8 mouse cellular contexts compared by ENCODE assay signal in genomic region chr2:92430723-92431541, GRCm38 (mm10). TPM values are rescaled to one million over a fixed set of nuclear protein-coding genes. Genes with fewer than 3 reads are reported as not detected.
DNase-seq lines count a peak whose midpoint lies in the region; ATAC-seq and TF ChIP-seq lines count a peak whose summit lies in the region.

No protein-coding gene starts in this region.

- TF ChIP-seq POLR2A in liver, adult 2 months (IDR thresholded peaks at IDR 0.05; ENCODE audit: extremely low read depth, insufficient read depth, low read length): no peak
- no peak for TF ChIP-seq POLR2A in myocyte (IDR thresholded peaks at IDR 0.05; ENCODE audit: insufficient read length, low read depth)

- no peak for ATAC-seq in neural tube, embryonic 11.5 days (ENCODE audit: insufficient read depth, low FRiP score, low TSS enrichment)
- ATAC-seq in intestine, postnatal 0 days: no peak
- ATAC-seq in CD4-positive, CD25-positive, alpha-beta regulatory T cell, adult 4 months: no peak

- TF ChIP-seq CTCF in intestine, postnatal 0 days (IDR thresholded peaks at IDR 0.05; ENCODE audit: low read depth): peak; percentile 48
- TF ChIP-seq CTCF in liver, adult 2 months (IDR thresholded peaks at IDR 0.05; ENCODE audit: low read depth, low read length): no peak

- H3K9ac ChIP-seq in neural tube, embryonic 11.5 days (ENCODE audit: low read length): no peak overlapping the region
- H3K9ac ChIP-seq in intestine, postnatal 0 days (ENCODE audit: low read depth, low read length): no peak overlapping the region
- peak overlapping the region; percentile 84 for H3K9ac ChIP-seq in liver, adult 2 months (ENCODE audit: low read depth, low read length)

- peak; percentile 44 for DNase-seq in neural tube, embryonic 11.5 days (ENCODE audit: low spot score)
- no peak for DNase-seq in neural tube, embryonic 10.5 days (ENCODE audit: extremely low spot score, low spot score)
- peak; percentile 65 to 66 for DNase-seq in cerebellum, postnatal 36 days
- peak; percentile 49 to 59 for DNase-seq in gastrocnemius, postnatal 36 days
- DNase-seq in liver, adult 2 months (ENCODE audit: extremely low read depth, low read depth, low spot score): peak; percentile 72

- peaks cover 24% of the 10 kb centered on the region for H3K4me1 ChIP-seq in neural tube, embryonic 11.5 days (ENCODE audit: control insufficient read depth, insufficient read depth, low read length)
- peaks cover 8% of the 10 kb centered on the region for H3K4me1 ChIP-seq in intestine, postnatal 0 days (replicated peaks; ENCODE audit: control insufficient read depth, insufficient read depth, low read length)
- H3K4me1 ChIP-seq in liver, adult 2 months (ENCODE audit: control insufficient read depth, insufficient read depth, low read length): peaks cover 19% of the 10 kb centered on the region

- H3K27me3 ChIP-seq in neural tube, embryonic 11.5 days (ENCODE audit: control insufficient read depth, insufficient read depth, low read length): no peaks in the 10 kb centered on the region
- H3K27me3 ChIP-seq in intestine, postnatal 0 days (replicated peaks; ENCODE audit: control insufficient read depth, insufficient read depth, low read length): no peaks in the 10 kb centered on the region
- H3K27me3 ChIP-seq in liver, adult 2 months (ENCODE audit: control insufficient read depth, insufficient read depth, low read length): no peaks in the 10 kb centered on the region
- no peaks in the 10 kb centered on the region for H3K27me3 ChIP-seq in myocyte (ENCODE audit: control insufficient read depth, insufficient read depth, insufficient read length)

- H3K9me3 ChIP-seq in neural tube, embryonic 11.5 days (ENCODE audit: control insufficient read depth, low read length): no peaks in the 10 kb centered on the region
- no peaks in the 10 kb centered on the region for H3K9me3 ChIP-seq in intestine, postnatal 0 days (ENCODE audit: control insufficient read depth)

- 0 out of 2 replicates have a peak overlapping the region, but pooled peaks have one; percentile 10 for H3K27ac ChIP-seq in neural tube, embryonic 11.5 days (ENCODE audit: low read depth, low read length)
- no peak overlapping the region for H3K27ac ChIP-seq in intestine, postnatal 0 days (ENCODE audit: low read depth, low read length)
- H3K27ac ChIP-seq in liver, adult 2 months (replicated peaks; ENCODE audit: insufficient read depth, low read depth, low read length): peak overlapping the region; percentile 96

- intact Hi-C loops in gastrocnemius, postnatal 36 days (cut with DNase I): loop anchor here (10.0 kb wide), 1 partner anchor 376 kb away; no protein-coding TSS in a partner anchor

- H3K4me3 ChIP-seq in neural tube, embryonic 11.5 days (ENCODE audit: low read depth, low read length): peak overlapping the region; percentile 82
- peak overlapping the region; percentile 88 for H3K4me3 ChIP-seq in intestine, postnatal 0 days (ENCODE audit: low read depth, low read length)
- H3K4me3 ChIP-seq in liver, adult 2 months (ENCODE audit: insufficient read depth, low read depth, low read length): peak overlapping the region; percentile 76
- H3K4me3 ChIP-seq in myocyte: peak overlapping the region; percentile 41

- WGBS in neural tube, embryonic 11.5 days: 68% methylated on average over 21 of the region's 21 CpGs
- 63% methylated on average over 21 of the region's 21 CpGs for WGBS in intestine, postnatal 0 days
- WGBS in liver, adult 2 months: 39% methylated on average over 21 of the region's 21 CpGs

- H3K4me2 ChIP-seq in neural tube, embryonic 11.5 days (ENCODE audit: low read depth): peak overlapping the region; percentile 88
- peak overlapping the region; percentile 90 for H3K4me2 ChIP-seq in intestine, postnatal 0 days (replicated peaks; ENCODE audit: low read depth)
- peak overlapping the region; percentile 82 for H3K4me2 ChIP-seq in myocyte (ENCODE audit: low read depth)

- H3ac ChIP-seq in myocyte (ENCODE audit: control insufficient read depth, insufficient read length): no peak overlapping the region

- H3K36me3 ChIP-seq in neural tube, embryonic 11.5 days (ENCODE audit: control insufficient read depth, insufficient read depth, low read length): no peaks in the 10 kb centered on the region
- peaks cover under 1% of the 10 kb centered on the region; the same call in 1 of the 2 replicates for H3K36me3 ChIP-seq in intestine, postnatal 0 days (ENCODE audit: control insufficient read depth, insufficient read depth)
- peaks cover 3% of the 10 kb centered on the region; the same call in 1 of the 2 replicates for H3K36me3 ChIP-seq in liver, adult 2 months (ENCODE audit: control insufficient read depth, insufficient read depth, low read length)
- no peaks in the 10 kb centered on the region for H3K36me3 ChIP-seq in myocyte (ENCODE audit: control insufficient read depth, insufficient read depth)

- H3K79me2 ChIP-seq in liver, adult 2 months (ENCODE audit: control insufficient read depth, insufficient read depth, low read length): peaks cover 20% of the 10 kb centered on the region
- peaks cover 11% of the 10 kb centered on the region for H3K79me2 ChIP-seq in myocyte (ENCODE audit: control insufficient read depth, insufficient read depth)

TF ChIP-seq in myocyte, 11 proteins besides CTCF, POLR2A, EP300 and RAD21:
- TF ChIP-seq MYOD1 (IDR thresholded peaks at IDR 0.05; ENCODE audit: control insufficient read depth in 1 of 3, insufficient read length in 2 of 3, low read depth in 2 of 3) (no peak), REST (IDR thresholded peaks at IDR 0.05; ENCODE audit: insufficient read depth, insufficient read length) (no peak), E2F4 (IDR thresholded peaks at IDR 0.05; ENCODE audit: insufficient read depth) (no peak), POLR2AphosphoS2 (IDR thresholded peaks at IDR 0.05; ENCODE audit: insufficient read length, low read depth) (no peak), SRF (IDR thresholded peaks at IDR 0.05; ENCODE audit: control insufficient read depth, insufficient read length, low read depth) (no peak), TCF12 (IDR thresholded peaks at IDR 0.05; ENCODE audit: insufficient read depth, poor library complexity, severe bottlenecking) (no peak), USF1 (IDR thresholded peaks at IDR 0.05; ENCODE audit: low read depth) (no peak), MAX (IDR thresholded peaks at IDR 0.05; ENCODE audit: low read depth) (no peak), CEBPB (IDR thresholded peaks at IDR 0.05; ENCODE audit: insufficient read depth, poor library complexity, severe bottlenecking) (no peak), TCF3 (IDR thresholded peaks at IDR 0.05; ENCODE audit: insufficient read length, low read depth) (no peak), MYOG (IDR thresholded peaks at IDR 0.05; ENCODE audit: control insufficient read depth in 1 of 3, insufficient read depth in 1 of 3, insufficient read length in 2 of 3, low read depth in 2 of 3) (no peak)

RNA-seq across cellular contexts. Expression of gene Cry2, which starts 2.9 kb away (rescaled TPM):
- 21.4 and 22.3 TPM in 2 replicates for polyA plus RNA-seq in neural tube, embryonic 11.5 days (2014; fragmentation: Nextera tagmentation; extraction: Ambion mirVana)
- 10 to 100 TPM; 16.9 to 21.9 TPM for total RNA-seq in gastrocnemius, postnatal 36 days (2021)
- 10.0 and 11.7 TPM in 2 replicates for polyA plus RNA-seq in intestine, postnatal 0 days (2015; fragmentation: Nextera tagmentation; extraction: Ambion mirVana)
- 20.5 and 22.4 TPM in 2 replicates for total RNA-seq in liver, adult 2 months (2014; rRNA removed)
- 17.1 and 21.9 TPM in 2 replicates for polyA plus RNA-seq in liver, adult 2 months (2012; rRNA removed)
- polyA plus RNA-seq in myocyte (2012; fragmentation: generic; extraction: Trizol): 9.3 TPM
- 10 to 100 TPM; 10.6 to 13.4 TPM for polyA plus RNA-seq in CD4-positive, CD25-positive, alpha-beta regulatory T cell, adult 4 months (2017; shearing (Covaris generic))

RNA-seq across cellular contexts. Expression of gene Slc35c1, which starts 29.4 kb away (rescaled TPM):
- 12.7 TPM in 2 replicates for polyA plus RNA-seq in neural tube, embryonic 11.5 days (2014; fragmentation: Nextera tagmentation; extraction: Ambion mirVana)
- 1 to 10 TPM; 5.0 to 6.3 TPM for total RNA-seq in gastrocnemius, postnatal 36 days (2021)
- 51.9 and 59.2 TPM in 2 replicates for polyA plus RNA-seq in intestine, postnatal 0 days (2015; fragmentation: Nextera tagmentation; extraction: Ambion mirVana)
- total RNA-seq in liver, adult 2 months (2014; rRNA removed): 3.0 and 3.9 TPM in 2 replicates
- polyA plus RNA-seq in liver, adult 2 months (2012; rRNA removed): 26.0 and 30.7 TPM in 2 replicates
- 13.8 TPM for polyA plus RNA-seq in myocyte (2012; fragmentation: generic; extraction: Trizol)
- polyA plus RNA-seq in CD4-positive, CD25-positive, alpha-beta regulatory T cell, adult 4 months (2017; shearing (Covaris generic)): 10 to 100 TPM; 50.3 to 73.8 TPM

RNA-seq across cellular contexts. Expression of gene Mapk8ip1, which starts 29.9 kb away (rescaled TPM):
- polyA plus RNA-seq in neural tube, embryonic 11.5 days (2014; fragmentation: Nextera tagmentation; extraction: Ambion mirVana): 39.1 and 44.2 TPM in 2 replicates
- 1 to 10 TPM; 6.9 to 7.2 TPM for total RNA-seq in gastrocnemius, postnatal 36 days (2021)
- 7.2 and 7.4 TPM in 2 replicates for polyA plus RNA-seq in intestine, postnatal 0 days (2015; fragmentation: Nextera tagmentation; extraction: Ambion mirVana)
- 0.65 and 1.0 TPM in 2 replicates for total RNA-seq in liver, adult 2 months (2014; rRNA removed)
- polyA plus RNA-seq in liver, adult 2 months (2012; rRNA removed): 1.3 and 1.6 TPM in 2 replicates
- polyA plus RNA-seq in myocyte (2012; fragmentation: generic; extraction: Trizol): 34.7 TPM
- polyA plus RNA-seq in CD4-positive, CD25-positive, alpha-beta regulatory T cell, adult 4 months (2017; shearing (Covaris generic)): under 1 TPM; 0.35 to 0.68 TPM

RNA-seq across cellular contexts. Expression of gene 1700029I15Rik, which starts 48.6 kb away (rescaled TPM):
- polyA plus RNA-seq in neural tube, embryonic 11.5 days (2014; fragmentation: Nextera tagmentation; extraction: Ambion mirVana): 1.0 and 3.1 TPM in 2 replicates
- under 1 TPM; 0.81 to 0.99 TPM for total RNA-seq in gastrocnemius, postnatal 36 days (2021)
- polyA plus RNA-seq in intestine, postnatal 0 days (2015; fragmentation: Nextera tagmentation; extraction: Ambion mirVana): 2.1 and 3.1 TPM in 2 replicates
- 1.3 and 2.0 TPM in 2 replicates for total RNA-seq in liver, adult 2 months (2014; rRNA removed)
- 3.3 and 5.6 TPM in 2 replicates for polyA plus RNA-seq in liver, adult 2 months (2012; rRNA removed)
- polyA plus RNA-seq in myocyte (2012; fragmentation: generic; extraction: Trizol): 0.91 TPM
- polyA plus RNA-seq in CD4-positive, CD25-positive, alpha-beta regulatory T cell, adult 4 months (2017; shearing (Covaris generic)): 1 to 10 TPM; 4.5 to 8.1 TPM

RNA-seq across cellular contexts. Expression of gene Large2, which starts 56.3 kb away (rescaled TPM):
- 3.0 and 4.9 TPM in 2 replicates for polyA plus RNA-seq in neural tube, embryonic 11.5 days (2014; fragmentation: Nextera tagmentation; extraction: Ambion mirVana)
- total RNA-seq in gastrocnemius, postnatal 36 days (2021): under 1 TPM; 0.52 to 0.84 TPM
- polyA plus RNA-seq in intestine, postnatal 0 days (2015; fragmentation: Nextera tagmentation; extraction: Ambion mirVana): 8.3 and 9.1 TPM in 2 replicates
- 0.37 and 0.74 TPM in 2 replicates for total RNA-seq in liver, adult 2 months (2014; rRNA removed)
- polyA plus RNA-seq in liver, adult 2 months (2012; rRNA removed): 0.88 and 1.7 TPM in 2 replicates
- polyA plus RNA-seq in myocyte (2012; fragmentation: generic; extraction: Trizol): 0.11 TPM
- polyA plus RNA-seq in CD4-positive, CD25-positive, alpha-beta regulatory T cell, adult 4 months (2017; shearing (Covaris generic)): not detected
